Mouse (Mus musculus): ENCODE measurements around the gene Fnip2.
"Not testable (repeated sequence)": the region's sequence is repeated elsewhere in the genome, so short reads cannot be mapped to it uniquely, and the experiment has no call there.

Fnip2 gene

GRCm38 (mm10) chr3:79478400-79478799, 89.2 kb downstream of the Fnip2 start:
- no peak for DNase-seq (ENCODE audit: low spot score in 2 of 2)

GRCm38 (mm10) chr3:79475980-79476379, 91.6 kb downstream of the Fnip2 start:
- no peak for DNase-seq (ENCODE audit: low spot score in 2 of 2)

GRCm38 (mm10) chr3:79474911-79475310, 92.7 kb downstream of the Fnip2 start:
- DNase-seq (ENCODE audit: low spot score in 2 of 2), result no peak

GRCm38 (mm10) chr3:79472362-79472761, 95.2 kb downstream of the Fnip2 start:
- DNase-seq (ENCODE audit: low spot score in 2 of 2), result no peak

GRCm38 (mm10) chr3:79469440-79469839, 98.2 kb downstream of the Fnip2 start:
- DNase-seq (ENCODE audit: low spot score in 2 of 2), result no peak

- no peak for DNase-seq (ENCODE audit: low spot score in 2 of 2)
Observed at GRCm38 (mm10) chr3:79458651-79459275, 108.8 kb downstream of the Fnip2 start.

GRCm38 (mm10) chr3:79455761-79456160, 111.8 kb downstream of the Fnip2 start:
- no peak for DNase-seq (ENCODE audit: low spot score in 2 of 2)

GRCm38 (mm10) chr3:79452696-79453263, 114.8 kb downstream of the Fnip2 start:
- no peak for DNase-seq (ENCODE audit: low spot score in 2 of 2)

GRCm38 (mm10) chr3:79449361-79449760, 118.2 kb downstream of the Fnip2 start:
- DNase-seq (ENCODE audit: low spot score in 2 of 2), result no peak

GRCm38 (mm10) chr3:79448421-79448820, 119.2 kb downstream of the Fnip2 start:
- DNase-seq (ENCODE audit: low spot score in 2 of 2), result no peak

- not testable (repeated sequence) for DNase-seq (ENCODE audit: low spot score in 2 of 2)
Observed at GRCm38 (mm10) chr3:79446648-79447047, 120.9 kb downstream of the Fnip2 start.

- no peak for DNase-seq (ENCODE audit: low spot score in 2 of 2)
Observed at GRCm38 (mm10) chr3:79446124-79446523, 121.5 kb downstream of the Fnip2 start.

- no peak for DNase-seq (ENCODE audit: low spot score in 2 of 2)
Observed at GRCm38 (mm10) chr3:79445041-79445440, 122.6 kb downstream of the Fnip2 start.

GRCm38 (mm10) chr3:79443850-79444249, 123.7 kb downstream of the Fnip2 start:
- DNase-seq (ENCODE audit: low spot score in 2 of 2), result no peak

GRCm38 (mm10) chr3:79440976-79441491, 126.6 kb downstream of the Fnip2 start:
- DNase-seq (ENCODE audit: low spot score in 2 of 2), result no peak

GRCm38 (mm10) chr3:79438276-79438675, 129.3 kb downstream of the Fnip2 start:
- DNase-seq (ENCODE audit: low spot score in 2 of 2), result no peak

GRCm38 (mm10) chr3:79436186-79436585, 131.4 kb downstream of the Fnip2 start:
- DNase-seq (ENCODE audit: low spot score in 2 of 2), result no peak

GRCm38 (mm10) chr3:79434985-79435384, 132.6 kb downstream of the Fnip2 start:
- DNase-seq (ENCODE audit: low spot score in 2 of 2), result no peak

GRCm38 (mm10) chr3:79434436-79434835, 133.2 kb downstream of the Fnip2 start:
- no peak for DNase-seq (ENCODE audit: low spot score in 2 of 2)

GRCm38 (mm10) chr3:79433593-79433992, 134.0 kb downstream of the Fnip2 start:
- no peak for DNase-seq (ENCODE audit: low spot score in 2 of 2)

GRCm38 (mm10) chr3:79425441-79425840, 142.2 kb downstream of the Fnip2 start:
- DNase-seq (ENCODE audit: low spot score in 2 of 2), result no peak

- DNase-seq (ENCODE audit: low spot score in 2 of 2), result no peak
Observed at GRCm38 (mm10) chr3:79418921-79419320, 148.7 kb downstream of the Fnip2 start.

- no peak for DNase-seq (ENCODE audit: low spot score in 2 of 2)
Observed at GRCm38 (mm10) chr3:79416944-79417680, 150.5 kb downstream of the Fnip2 start.

Data from spleen, postnatal 14 days (tissue).